Mouse (Mus musculus) thymus, postnatal 10 days (tissue): ENCODE data around the gene Ube2i.
A peak's percentile ranks its signal among the peaks of the same experiment; 100 is the strongest.

ENCODE experiments used
- DNase-seq, 2 experiments: peaks; one replicate each; pipeline ENCODE4 v3.0.0; 2021; ENCODE audit warnings: low spot score in 2 of 2

Ube2i gene

DNA sequence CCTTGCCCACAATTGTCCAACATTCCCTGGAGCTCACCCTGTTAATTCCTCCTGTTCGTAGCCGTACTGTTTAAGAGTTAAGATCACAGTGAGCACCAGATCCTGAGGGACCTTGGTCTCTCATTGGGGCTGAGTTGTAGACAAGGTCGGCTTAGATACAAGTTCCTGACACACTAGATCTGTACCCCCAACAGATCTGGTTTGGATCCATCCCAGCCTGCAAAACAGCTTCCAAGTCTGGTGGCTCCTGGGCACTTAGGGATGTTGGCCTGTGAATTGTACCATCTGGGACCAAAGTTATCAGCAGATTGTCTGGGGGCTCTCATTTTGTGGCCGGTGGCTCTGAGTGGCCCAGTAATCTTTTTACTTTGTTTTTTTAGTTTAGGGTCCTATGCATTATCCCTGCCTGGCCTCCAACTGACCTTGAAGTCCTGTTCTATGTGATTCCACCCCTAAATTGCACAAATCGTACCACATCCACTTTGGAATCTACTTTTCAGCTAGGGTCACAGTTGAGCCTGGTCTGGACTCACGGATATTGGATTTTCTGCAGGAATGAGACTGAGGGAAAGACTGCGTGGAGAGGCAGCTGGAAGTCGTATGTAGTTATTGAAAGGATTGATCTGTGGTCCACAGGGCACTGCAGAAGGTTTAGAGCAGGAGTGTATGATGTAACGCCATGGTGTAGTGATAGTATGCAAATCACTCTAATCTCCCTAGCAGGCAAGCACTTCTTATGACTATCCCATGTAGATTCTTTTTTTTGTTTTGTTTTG is at the start of gene Ube2i:
TSS of gene Ube2i (minus strand) at position 52 of the 776 bp plus-strand sequence.
- DNase-seq: no peak

DNA sequence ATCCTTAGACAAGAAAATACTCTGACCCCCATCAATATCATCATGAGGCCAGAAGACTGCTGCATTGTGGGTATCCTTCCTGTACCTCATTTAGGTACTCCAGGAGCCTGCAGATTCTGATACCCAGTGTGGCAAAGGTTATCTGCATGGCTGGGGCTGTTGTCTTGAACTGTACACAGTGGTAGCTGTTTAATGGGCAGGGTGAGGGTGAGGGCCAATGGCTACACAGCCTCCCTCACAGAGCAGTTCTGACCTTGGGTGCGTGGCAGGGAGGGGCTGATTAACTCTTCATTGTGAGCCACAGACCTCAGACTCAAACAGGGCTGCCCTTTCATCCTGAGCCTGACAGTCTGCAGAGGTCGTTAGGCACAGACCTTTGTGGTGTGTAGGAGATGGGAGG is 48.5 kb upstream of the Ube2i start:
- DNase-seq: no peak

DNA sequence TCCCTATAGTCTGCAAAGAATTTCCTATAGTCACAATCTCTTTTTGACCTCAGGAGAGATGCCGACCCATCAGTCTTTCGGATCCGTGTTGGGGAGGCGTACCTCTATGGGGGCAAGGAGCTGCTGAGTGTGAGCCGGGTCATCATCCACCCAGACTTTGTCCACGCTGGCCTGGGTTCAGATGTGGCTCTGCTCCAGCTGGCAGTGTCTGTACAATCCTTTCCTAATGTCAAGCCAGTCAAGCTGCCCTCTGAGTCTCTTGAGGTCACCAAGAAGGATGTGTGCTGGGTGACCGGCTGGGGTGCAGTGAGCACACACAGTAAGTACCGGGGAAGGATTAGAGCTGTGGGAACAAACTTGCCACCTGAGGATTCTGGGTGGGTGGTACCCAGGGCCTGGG is 46.4 kb upstream of the Ube2i start:
- DNase-seq: no peak

DNA sequence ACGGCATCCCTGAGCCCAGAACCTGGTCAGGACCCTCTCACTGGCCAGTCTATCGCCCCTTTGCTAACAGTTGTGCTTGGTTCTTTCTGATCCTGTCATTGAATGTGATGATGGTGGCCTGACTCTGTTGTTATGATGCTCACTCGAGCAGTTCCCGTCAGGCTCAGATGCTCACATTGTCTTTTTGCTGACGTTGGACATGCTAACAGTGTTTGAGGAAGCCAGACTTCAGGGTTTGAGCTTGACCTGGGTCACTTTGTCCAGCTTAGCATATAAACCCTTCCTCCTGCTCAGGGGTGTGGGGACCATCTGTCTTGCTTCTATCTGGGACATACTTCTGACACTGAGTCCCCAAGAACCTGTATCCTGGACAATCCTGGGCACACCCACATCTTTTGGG is 43.9 kb upstream of the Ube2i start, which contains the start of gene Prss29:
TSS of gene Prss29 (plus strand) at position 301 of the 400 bp plus-strand sequence.
- no peak for DNase-seq

DNA sequence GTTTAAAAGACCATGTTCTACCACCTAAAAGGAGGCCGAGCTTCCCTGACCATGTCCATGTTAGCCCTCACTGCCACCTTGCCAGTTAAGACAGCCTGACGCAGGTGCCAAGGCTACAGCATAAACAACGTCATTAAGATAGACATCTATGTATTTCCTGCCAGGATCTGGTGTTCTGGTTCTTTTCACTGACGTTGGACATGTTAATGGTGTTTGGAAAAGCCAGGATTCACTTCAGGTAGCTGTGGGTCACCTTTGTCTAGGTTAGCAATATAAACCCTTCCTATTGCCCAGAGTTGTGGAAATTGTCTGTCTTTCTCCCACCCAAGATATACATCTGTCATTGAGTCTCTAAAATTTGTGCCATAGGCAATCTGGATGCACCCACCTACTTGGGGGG is 33.9 kb upstream of the Ube2i start, which contains the start of gene Prss28:
TSS of gene Prss28 (plus strand) at position 301 of the 400 bp plus-strand sequence.
- DNase-seq: no peak

DNA sequence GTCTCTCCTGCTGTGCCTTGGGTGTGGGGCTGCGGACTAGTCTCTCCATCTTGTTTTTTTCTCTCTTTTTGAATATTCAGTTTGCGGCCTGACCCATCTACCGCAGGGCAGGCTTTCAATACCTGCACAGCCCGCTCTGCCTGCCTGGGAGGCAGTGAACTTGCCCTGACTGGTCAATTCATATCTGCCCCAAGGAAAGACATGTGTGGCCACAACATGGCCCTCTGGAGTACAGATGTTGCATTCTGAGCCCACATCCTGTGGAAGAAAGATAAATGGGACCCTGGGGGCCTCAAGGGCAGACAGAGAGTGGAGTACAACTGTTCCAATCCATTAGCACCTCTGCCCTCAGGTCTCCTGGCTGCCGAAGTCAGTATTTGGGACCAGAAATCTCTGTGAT is 23.7 kb upstream of the Ube2i start, which contains the start of gene Prss34:
TSS of gene Prss34 (plus strand) at position 301 of the 400 bp plus-strand sequence.
- no peak for DNase-seq

DNA sequence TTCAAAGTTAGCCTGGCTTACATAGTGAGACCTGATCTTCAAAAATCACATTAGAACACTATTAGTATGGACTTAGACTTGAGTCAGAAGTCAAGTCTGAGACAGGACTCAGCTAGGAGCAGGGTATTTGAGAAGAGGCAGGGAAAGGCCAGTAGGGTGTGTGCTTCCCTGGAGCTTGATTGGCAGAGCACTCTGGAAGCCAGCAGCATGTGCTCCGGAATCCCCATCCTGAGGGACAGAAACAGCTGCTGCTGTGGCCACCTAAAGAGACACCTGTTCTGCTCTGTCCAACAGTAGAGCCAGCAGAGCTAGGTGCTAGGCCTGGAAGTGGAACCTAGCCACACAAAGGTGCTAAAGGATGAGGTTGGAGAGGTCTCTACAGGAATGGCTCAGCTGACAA is 19.7 kb upstream of the Ube2i start:
- DNase-seq: no peak

DNA sequence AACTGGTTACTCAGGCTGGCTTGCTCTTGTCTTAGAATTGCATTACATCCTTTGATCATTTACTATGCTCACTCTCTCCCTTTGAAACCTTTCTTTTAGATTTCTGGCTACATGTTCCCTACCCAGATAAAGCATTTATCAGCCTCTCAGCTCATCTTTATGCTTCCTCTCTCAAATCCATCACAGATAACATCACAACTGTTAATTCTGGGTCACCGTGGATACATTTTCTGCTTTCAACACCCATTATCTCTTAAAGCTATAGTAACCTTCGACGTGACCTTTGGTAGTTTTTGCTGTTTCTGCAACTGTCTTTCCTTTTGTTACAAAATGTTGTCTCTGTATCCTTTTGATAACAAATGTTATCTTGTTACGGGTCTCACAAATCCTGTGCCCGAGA is 19.1 kb upstream of the Ube2i start:
- no peak for DNase-seq

DNA sequence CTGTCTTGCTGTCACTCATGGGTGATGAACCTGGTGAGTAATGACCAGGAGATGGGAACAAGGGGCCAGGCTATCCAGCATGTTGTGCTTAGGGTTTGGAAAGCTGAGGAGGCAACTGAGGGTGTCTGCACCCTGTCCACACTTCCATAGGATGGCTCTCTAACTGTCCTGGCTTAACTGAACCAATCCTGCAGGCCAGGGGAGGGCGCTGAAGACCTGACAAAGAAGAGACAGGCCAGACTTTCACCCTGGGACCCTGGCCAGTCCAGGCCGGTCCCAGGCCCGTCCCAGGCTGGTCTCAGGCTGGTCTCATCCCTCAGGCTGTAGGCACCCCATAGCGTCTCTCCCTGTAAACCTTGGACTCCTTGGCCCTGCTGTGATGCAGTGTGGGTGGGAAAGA is 16.0 kb upstream of the Ube2i start:
- no peak for DNase-seq

DNA sequence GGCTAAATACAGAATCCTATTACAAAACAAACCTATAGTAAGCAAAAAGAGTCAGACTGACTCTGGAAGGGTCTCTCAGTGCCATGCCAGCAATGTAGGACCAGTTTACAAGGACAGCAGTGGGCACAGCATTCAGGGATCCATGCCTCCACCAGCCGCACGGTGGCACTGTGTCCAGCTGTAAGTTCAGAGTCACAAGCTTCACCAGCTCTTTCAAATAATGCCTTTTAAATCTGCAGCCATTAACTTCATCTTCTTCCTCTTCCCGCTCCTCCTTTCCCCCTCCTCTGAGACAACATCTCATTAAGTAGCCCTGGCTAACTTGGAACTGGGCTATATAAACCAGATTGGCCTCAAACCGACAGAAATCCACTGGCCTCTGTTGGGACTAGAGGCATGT is 14.4 kb upstream of the Ube2i start:
- peak in 1 of 2 experiments; percentile 30 for DNase-seq

DNA sequence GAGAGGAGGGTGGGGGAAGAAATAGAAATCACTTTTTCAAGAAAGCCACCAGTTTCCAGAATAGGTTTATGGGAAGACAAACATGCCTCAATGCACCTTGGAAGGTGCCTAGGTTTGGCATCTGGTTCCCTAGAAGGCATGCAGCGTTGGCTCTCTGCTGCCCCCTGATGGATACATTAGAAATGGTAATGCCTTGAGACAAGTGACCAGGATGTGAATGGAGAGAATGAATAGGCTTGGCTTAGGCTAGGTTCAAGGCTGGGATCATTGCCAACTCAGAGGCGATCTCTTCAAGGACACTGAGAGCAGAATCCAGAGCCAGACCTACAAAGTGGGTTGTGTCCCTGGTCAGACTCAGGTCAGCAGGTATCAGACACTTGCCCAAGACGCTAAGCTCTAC is 10.6 kb upstream of the Ube2i start:
- peak; percentile 47 to 80 for DNase-seq

DNA sequence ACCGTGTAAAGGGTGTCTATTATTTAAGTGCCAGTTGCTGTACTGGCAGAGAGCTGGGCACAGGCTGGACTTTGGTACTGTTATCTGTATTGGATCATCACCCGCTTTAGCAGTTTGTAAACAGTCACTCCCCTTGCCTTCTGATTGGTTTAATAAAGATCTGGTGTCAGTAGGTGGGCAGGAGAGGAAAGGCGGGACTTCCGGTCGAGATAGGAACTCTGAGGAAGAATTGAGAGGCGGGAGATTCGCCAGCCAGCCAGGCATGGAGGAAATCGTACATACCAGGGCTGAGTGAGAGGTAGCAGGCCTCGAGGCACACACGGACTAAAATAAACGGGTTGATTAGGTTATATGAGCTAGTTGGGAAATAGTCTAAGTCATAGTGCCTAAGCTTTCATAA is 7.7 kb upstream of the Ube2i start:
- DNase-seq: peak in 1 of 2 experiments; percentile 21

DNA sequence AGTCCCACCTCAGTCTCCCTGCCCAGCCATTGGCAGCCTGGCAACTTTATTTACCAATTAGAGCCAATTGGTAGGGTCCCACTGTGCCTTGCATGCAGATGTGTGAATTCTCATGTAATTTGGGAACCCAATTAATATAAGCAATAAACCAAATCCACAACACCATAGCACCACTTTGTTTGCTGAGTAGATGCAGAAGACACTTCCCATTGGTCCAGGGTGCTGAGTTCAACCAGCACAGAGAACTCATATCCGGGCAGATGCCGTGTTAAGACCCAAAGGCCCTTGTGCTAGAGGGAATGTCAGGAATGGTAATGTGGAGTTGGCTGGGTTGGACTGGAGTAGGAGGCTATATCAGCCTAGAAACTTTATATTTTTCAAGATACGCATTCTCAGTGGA is 1.4 kb upstream of the Ube2i start:
- no peak for DNase-seq

DNA sequence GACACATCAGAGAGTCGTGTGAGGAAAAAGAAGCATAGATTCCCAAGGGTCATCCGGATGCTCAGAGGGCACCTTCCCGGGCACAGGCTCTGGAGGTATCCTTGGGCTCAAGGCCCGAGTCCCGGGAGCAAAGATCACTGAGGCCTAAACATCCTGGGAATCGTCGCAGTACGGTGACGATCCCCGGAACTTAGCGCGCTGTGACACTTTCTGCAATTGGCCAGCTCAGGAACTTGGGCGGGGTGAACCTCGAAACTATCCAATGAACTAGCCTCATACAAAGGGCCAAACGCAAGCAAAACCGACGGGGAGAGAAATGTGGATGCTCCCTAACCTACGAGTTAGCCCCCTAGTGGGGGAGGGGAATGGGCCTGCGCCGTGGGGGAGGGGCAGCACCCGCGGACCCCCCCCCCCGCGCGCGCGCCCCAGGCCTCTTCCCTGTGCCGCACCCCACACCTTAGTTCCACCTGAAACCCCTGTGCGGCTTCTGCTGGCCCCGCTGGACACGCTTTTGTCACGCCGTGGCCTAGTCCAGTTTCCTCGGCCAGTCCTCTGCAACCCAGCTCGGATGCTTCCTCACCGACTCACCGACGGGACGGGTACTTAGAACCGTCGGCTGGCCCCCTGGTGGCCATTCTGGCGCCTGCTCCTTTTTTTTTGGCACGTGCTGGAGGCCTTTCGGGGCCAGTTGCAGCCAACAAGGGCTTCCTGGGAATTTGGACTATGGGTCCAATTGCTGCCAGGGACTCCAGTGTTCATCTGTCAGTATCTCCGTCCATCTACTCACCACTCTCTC is 518 bp downstream of the Ube2i start:
- DNase-seq: peak; percentile 93 to 95

DNA sequence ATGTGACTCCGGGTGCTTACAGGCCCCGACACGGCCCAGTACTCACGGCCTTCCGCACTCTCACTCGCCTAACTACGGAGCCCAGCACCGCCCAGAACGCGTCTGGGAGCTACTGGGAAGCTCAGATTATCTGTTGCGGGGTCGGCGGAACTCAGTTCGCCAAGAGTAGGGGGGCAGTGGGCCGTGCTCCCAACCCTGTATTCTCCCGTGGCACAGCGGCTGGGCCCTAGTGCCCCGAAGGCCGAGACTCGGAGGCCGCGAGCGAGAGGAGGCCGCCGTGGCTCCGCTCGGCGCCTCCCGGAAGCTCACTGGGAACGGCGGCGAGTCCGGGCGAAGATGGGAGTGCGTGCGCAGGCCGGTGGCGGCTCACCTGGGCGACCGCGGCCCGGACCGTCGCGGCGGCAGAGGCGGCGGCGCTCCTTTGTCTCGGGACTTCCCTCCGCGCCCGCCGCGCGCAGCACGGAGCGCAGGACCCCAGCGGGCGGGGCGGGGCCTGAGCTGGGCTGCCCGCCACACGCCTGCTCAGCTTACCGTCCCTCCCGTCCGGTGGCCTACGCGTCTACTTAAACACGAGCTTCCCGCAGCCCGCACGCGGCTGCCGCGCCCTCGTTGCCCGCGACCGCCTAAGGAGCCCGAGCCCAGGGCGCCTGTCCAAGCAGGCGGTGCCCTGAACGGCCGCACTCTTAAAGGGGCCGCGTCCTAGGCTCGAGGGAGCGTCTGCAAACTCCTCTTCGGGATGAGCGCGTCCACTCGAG is 1.3 kb downstream of the Ube2i start:
- DNase-seq: peak; percentile 77

DNA sequence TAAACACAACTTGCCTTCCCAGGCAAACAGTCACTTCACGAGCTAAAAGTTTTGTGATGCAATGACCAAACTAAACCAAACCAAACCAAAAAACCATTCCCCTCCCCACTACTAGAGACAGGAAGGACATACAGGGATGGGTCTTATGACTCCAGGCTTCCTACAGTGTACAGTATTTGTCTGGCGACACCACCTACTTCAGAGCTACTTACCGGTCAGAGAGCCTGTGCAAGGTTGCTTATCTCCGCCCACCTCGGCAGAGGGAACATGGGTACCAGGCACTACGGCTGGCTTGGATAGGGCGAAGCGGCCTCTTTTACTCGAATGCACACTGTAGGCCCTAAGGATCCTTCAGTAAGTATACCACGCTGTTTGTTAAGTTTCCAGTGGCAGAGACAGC is 2.1 kb downstream of the Ube2i start:
- no peak for DNase-seq

DNA sequence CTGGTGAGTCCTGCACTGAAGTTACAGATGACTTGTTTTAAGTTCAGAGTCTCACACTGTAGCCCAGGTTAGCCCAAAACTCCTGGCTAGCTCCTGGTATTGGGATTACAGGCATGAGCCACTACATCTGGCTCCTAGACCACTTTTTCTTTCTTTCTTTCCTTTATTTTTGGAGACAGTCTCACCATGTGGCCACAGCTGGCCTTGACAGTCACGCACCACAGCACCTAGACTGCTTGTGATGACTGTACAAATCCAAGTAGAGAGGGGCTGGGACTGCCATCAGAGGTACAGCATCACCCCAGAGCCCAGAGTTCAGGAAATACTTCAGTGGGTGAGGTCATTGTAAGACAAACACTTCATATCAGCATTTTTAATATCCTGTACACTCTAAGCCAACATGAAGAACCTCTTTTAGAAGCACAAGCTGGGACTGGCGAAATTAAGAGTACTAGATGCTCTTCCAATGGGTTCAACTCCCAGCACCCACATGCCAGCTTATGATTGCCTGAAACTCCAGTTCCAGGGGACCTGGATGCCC is 3.6 kb downstream of the Ube2i start:
- no peak for DNase-seq

DNA sequence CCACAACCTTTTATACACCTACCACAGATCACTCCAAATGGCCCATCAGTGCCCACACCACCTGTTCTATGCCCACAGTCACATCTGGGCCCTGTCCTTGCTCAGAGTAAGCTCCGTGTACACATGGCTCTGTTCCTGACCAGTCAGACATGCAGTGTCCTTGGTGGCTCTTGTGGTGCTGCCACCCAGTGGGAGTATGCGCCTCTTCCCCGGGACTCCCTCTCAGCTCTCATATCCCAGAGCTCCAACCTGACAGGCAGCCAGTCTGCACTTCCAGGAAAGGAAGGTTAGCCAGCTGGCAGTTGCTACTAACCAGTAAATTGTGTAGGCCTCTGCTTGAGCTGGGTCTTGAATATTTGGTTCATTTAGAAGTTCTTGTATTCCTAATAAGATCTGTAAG is 10.0 kb downstream of the Ube2i start:
- no peak for DNase-seq

DNA sequence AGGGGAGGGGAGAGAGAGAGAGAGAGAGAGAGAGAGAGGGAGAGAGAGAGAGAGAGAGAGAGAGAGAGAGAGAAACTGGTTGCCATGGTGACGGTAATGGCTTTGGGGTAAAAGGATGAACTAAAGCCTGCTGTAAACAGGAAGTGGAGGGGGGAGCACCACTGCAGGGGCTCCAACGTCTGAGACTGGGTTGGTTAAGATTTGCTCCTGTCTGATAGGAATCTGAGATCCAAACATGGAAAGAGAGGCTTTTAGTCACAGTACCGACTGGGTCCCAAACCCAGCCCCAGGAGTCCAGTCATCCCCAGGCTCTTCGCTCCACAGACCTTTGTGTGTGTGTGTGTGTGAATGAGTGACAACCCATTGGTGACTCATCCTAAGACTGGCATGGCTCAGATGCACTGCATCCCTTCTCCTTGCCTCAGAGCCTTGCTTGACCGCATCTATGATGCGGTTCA is 16.6 kb downstream of the Ube2i start:
- peak; percentile 57 to 73 for DNase-seq

DNA sequence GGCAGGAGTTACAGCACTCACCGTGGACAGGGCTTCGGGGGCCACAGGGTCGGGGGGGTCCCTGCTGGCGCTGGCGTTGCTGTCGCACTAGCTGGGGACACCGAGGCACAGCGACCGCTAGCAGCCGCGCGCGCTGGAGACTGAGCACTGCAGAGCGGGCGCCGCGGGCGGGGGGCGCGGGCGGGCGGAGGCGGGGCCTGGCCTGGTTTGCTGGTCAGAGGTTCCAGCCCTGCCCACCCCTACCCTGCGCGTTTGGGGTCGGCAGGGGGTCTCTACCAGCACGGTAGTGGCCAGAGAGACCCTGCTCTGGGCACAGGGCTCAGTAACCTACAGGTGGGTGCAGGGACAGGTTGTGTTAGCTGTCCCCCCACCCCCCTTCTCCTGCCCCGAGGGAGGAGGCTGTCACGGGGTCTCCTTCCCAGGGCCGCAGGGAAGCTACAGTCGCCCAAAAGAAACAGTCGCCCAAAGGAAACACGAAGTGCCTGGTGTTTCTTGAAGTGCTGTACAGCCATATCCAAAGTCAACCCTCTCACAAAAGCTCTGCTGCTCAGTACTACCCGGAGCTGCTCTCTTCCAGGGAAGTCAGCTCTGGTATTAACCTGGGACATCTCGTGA is 18.2 kb downstream of the Ube2i start, which contains the start of gene Baiap3:
TSS of gene Baiap3 (minus strand) at position 225 of the 615 bp plus-strand sequence.
- DNase-seq: peak; percentile 32 to 47

DNA sequence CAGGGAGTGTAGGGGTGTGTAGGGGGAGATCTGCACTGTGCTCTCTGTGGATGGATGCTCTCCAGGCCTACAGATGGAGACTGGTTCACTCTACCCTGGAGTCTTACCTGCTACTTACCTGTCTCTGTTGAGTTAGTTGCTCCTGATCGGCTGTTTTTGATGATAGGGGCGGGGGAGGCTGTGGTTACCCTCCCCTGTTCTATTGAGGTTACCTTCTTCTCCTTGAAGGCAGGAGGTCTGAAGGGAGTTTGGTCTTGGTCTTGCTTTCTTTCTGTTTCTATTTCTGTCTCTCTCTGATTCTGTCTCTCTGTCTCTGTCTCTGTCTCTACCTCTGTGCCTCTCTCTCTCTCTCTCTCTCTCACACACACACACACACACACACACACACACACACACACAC is 19.3 kb downstream of the Ube2i start:
- DNase-seq: no peak
